Mouse (Mus musculus) heart, embryonic 16.5 days (tissue): ENCODE data around the gene Cpa5. TPM values are rescaled to one million over a fixed set of nuclear protein-coding genes. Genes with fewer than 3 reads are reported as not detected.

Source experiments
- ATAC-seq: fragments of 200-750 bp; cut with Nextera tagmentation; replicated peaks from 2 replicates; pipeline ENCODE4 v1.8.0; 2017; ENCODE audit warnings: moderate number of reproducible peaks; ENCODE audit not compliant: insufficient read depth, low FRiP score; ENCODE audit errors: extremely low read depth
- H3K27ac ChIP-seq: fragments of 300-500 bp; sonication (generic); 2 replicates; pipeline ENCODE4 v1.5.1; 2014; ENCODE audit warnings: mild to moderate bottlenecking, low read length, control low read depth, moderate library complexity
- H3K27me3 ChIP-seq: fragments of 300-500 bp; sonication (generic); 2 replicates; pipeline ENCODE4 v1.6.1; 2014; ENCODE audit warnings: low read length, mixed read lengths; ENCODE audit not compliant: control insufficient read depth, insufficient read depth
- H3K36me3 ChIP-seq: fragments of 300-500 bp; sonication (generic); 2 replicates; pipeline ENCODE4 v1.6.1; 2014; ENCODE audit not compliant: control insufficient read depth, insufficient read depth
- H3K4me1 ChIP-seq: fragments of 300-500 bp; sonication (generic); 2 replicates; pipeline ENCODE4 v1.6.1; 2014; ENCODE audit warnings: low read length, mixed read lengths; ENCODE audit not compliant: control insufficient read depth, insufficient read depth
- H3K4me2 ChIP-seq: fragments of 300-500 bp; sonication (generic); 2 replicates; pipeline ENCODE4 v1.6.1; 2014; ENCODE audit warnings: low read depth, mild to moderate bottlenecking, control low read depth, low read length
- H3K4me3 ChIP-seq: fragments of 300-500 bp; sonication (generic); 2 replicates; pipeline ENCODE4 v1.5.1; 2014; ENCODE audit warnings: mild to moderate bottlenecking, control low read depth, low read length
- H3K9ac ChIP-seq: fragments of 300-500 bp; sonication (generic); 2 replicates; pipeline ENCODE4 v1.6.1; 2014; ENCODE audit warnings: low read length, control low read depth
- H3K9me3 ChIP-seq: fragments of 300-500 bp; sonication (generic); replicated peaks from 2 replicates; pipeline ENCODE4 v1.6.1; 2016; ENCODE audit warnings: low read length; ENCODE audit not compliant: control insufficient read depth
- WGBS: fragments of 180-500 bp; shearing (Covaris S2); extraction: QIAGEN DNeasy Blood & Tissue Kit; methylation state at CpG from one replicate; pipeline ENCODE4 v1.1.7; 2014; 5-methylcytosine and 5-hydroxymethylcytosine counted together
- polyA plus RNA-seq: library from polyadenylated mRNA; unstranded; fragments of >200 nt; fragmentation: Nextera tagmentation; extraction: Ambion mirVana; gene quantifications from 2 replicates; pipeline ENCODE4 v1.2.1, GENCODE M21; 2015

Gene Cpa5
- polyA plus RNA-seq, 1 experiment from 2014 or later: 0.55 TPM

DNA sequence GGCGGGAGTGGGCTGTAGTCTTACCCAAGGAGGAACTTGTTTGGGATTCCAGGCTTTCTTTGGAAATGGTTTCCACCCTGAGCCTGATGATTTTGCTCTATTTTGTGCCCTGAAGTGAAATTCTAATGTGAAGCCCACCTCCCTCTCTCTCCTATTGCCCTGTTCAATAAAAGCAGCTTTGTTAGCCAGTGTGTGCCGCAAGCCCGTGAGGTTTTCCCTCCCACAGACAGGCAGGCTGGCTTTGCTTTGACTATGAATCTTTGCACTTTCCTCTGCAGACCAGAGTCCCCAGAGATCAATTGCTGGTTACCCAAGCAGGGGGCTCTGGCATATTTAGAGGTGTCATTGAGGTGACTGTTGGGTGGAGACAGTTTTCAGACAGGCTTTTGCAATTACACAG lies 33.7 kb downstream of the Cpa5 start:
- Histone ChIP-seq H3K36me3 (no peaks in the 10 kb centered on the region), H3K9me3 (no peaks in the 10 kb centered on the region), H3K4me3 (no peak overlapping the region), H3K4me2 (no peak overlapping the region), H3K27ac (no peak overlapping the region), H3K27me3 (no peaks in the 10 kb centered on the region), H3K4me1 (peaks cover 5% of the 10 kb centered on the region), H3K9ac (no peak overlapping the region)
- WGBS: 84% methylated on average over 3 of the region's 3 CpGs
- ATAC-seq: no peak

GRCm38 (mm10) chr6:30645379-30645778 lies 34.6 kb downstream of the Cpa5 start:
- Histone ChIP-seq H3K9me3 (no peaks in the 10 kb centered on the region), H3K4me3 (no peak overlapping the region), H3K27ac (no peak overlapping the region), H3K4me1 (peaks cover 7% of the 10 kb centered on the region), H3K4me2 (no peak overlapping the region), H3K36me3 (no peaks in the 10 kb centered on the region), H3K27me3 (no peaks in the 10 kb centered on the region), H3K9ac (no peak overlapping the region)
- ATAC-seq: no peak
- 76% methylated on average over 6 of the region's 6 CpGs for WGBS

DNA sequence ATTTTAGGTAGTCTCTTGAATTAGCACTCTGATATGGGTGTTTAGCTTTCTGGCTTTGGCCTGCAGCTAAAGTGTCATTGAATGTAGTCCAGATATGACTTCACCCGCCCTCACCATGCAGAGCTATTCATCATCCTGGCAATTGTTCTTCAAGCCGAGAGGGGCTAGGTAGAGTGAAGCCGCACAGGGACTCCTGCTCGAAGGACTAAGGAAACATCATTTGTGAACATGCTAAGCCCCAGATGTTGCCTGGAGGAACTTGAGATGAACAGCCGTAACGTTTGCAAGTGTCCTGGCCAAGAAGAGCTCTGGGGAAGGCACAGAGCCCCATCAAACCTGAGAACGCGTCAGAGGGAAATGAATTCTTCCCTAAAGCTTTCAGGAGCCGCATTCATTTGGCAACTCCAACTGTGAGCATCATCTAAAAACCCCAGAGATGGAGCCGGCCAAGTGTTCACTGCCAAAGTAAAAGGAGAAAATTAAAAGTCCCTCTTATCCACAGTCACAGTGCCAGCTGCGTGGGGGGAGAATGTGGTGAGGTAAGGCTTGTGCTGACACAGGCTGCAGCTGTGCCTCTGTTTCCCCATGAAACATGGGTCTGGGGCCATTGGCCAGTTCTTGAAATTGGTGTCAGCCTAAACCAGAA lies 39.0 kb downstream of the Cpa5 start:
- no peak for ATAC-seq
- H3K27me3 ChIP-seq: no peaks in the 10 kb centered on the region
- H3K4me3 ChIP-seq: no peak overlapping the region
- peaks cover 9% of the 10 kb centered on the region for H3K4me1 ChIP-seq
- H3K4me2 ChIP-seq: no peak overlapping the region
- no peaks in the 10 kb centered on the region for H3K36me3 ChIP-seq
- no peak overlapping the region for H3K9ac ChIP-seq
- H3K9me3 ChIP-seq: no peaks in the 10 kb centered on the region
- H3K27ac ChIP-seq: peak overlapping the region; percentile 49
- WGBS: 59% methylated on average over 11 of the region's 11 CpGs

DNA sequence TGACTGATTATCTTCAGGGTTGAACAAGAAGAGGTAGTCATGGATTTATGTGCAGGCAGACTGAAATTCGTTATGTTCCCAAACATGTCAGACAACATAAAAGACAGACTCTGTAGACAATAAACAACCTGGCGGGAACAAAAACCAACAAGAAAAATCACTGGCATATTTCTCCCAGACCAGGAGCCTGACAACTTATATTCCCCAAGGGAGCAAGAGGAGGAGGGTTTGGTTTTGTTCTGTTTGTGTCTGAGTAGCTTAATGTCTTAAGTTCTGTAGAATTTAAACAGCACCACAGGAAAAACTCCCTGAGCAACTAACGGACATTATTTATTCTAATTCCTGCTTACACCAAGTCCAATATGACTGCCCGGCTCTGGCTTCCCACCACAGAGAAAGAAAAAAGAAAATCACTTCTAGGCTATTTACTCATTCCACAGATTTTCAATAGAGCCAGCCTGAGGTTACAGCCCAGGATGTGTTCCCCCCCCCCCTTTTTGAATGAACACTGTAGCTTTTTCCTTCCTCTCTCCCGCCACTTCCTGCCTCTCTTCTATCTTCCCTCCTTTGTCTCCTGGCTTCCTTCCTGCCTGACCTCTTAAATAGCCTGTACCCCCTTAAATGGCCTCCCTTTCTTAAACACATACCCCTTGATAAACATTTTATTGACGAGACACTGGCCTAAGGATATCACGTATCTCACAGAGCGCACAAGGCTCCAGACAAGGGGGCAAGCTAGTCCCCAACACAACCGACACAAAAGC lies 41.8 kb downstream of the Cpa5 start:
- H3K9ac ChIP-seq: no peak overlapping the region
- H3K27ac ChIP-seq: peak overlapping the region; percentile 64
- no peak for ATAC-seq
- 57% methylated on average over 9 of the region's 9 CpGs for WGBS
- H3K27me3 ChIP-seq: no peaks in the 10 kb centered on the region
- peaks cover 11% of the 10 kb centered on the region for H3K4me1 ChIP-seq
- no peaks in the 10 kb centered on the region for H3K36me3 ChIP-seq
- H3K4me2 ChIP-seq: no peak overlapping the region
- no peak overlapping the region for H3K4me3 ChIP-seq
- no peaks in the 10 kb centered on the region for H3K9me3 ChIP-seq

GRCm38 (mm10) chr6:30653518-30653917 lies 42.7 kb downstream of the Cpa5 start:
- Histone ChIP-seq H3K4me1 (peaks cover 11% of the 10 kb centered on the region), H3K36me3 (no peaks in the 10 kb centered on the region), H3K4me2 (no peak overlapping the region), H3K27ac (peak overlapping the region; percentile 47), H3K4me3 (no peak overlapping the region), H3K27me3 (no peaks in the 10 kb centered on the region), H3K9me3 (no peaks in the 10 kb centered on the region), H3K9ac (no peak overlapping the region)
- ATAC-seq: no peak
- WGBS: 74% methylated on average over 6 of the region's 6 CpGs

- no peaks in the 10 kb centered on the region for H3K9me3 ChIP-seq
- H3K27me3 ChIP-seq: no peaks in the 10 kb centered on the region
- H3K4me1 ChIP-seq: peaks cover 6% of the 10 kb centered on the region
- no peak overlapping the region for H3K9ac ChIP-seq
- WGBS: 77% methylated on average over 6 of the region's 6 CpGs
- H3K36me3 ChIP-seq: no peaks in the 10 kb centered on the region
- no peak overlapping the region for H3K4me2 ChIP-seq
- no peak for ATAC-seq
- H3K27ac ChIP-seq: 0 out of 2 replicates have a peak overlapping the region, but pooled peaks have one; percentile 24
- no peak overlapping the region for H3K4me3 ChIP-seq
Measured at GRCm38 (mm10) chr6:30654402-30654859, 43.6 kb downstream of the Cpa5 start.

- Histone ChIP-seq H3K9ac (no peak overlapping the region), H3K36me3 (no peaks in the 10 kb centered on the region), H3K27ac (no peak overlapping the region), H3K4me3 (no peak overlapping the region), H3K9me3 (no peaks in the 10 kb centered on the region), H3K4me2 (no peak overlapping the region), H3K4me1 (peaks cover 4% of the 10 kb centered on the region; the same call in 1 of the 2 replicates), H3K27me3 (no peaks in the 10 kb centered on the region)
- ATAC-seq: no peak
- 98% methylated on average over 3 of the region's 3 CpGs for WGBS
Measured at GRCm38 (mm10) chr6:30654932-30655331, 44.1 kb downstream of the Cpa5 start.

GRCm38 (mm10) chr6:30657279-30657678 lies 46.5 kb downstream of the Cpa5 start:
- Histone ChIP-seq H3K27ac (no peak overlapping the region), H3K9ac (no peak overlapping the region), H3K4me3 (no peak overlapping the region), H3K27me3 (no peaks in the 10 kb centered on the region), H3K9me3 (no peaks in the 10 kb centered on the region), H3K4me2 (no peak overlapping the region), H3K4me1 (peaks cover 6% of the 10 kb centered on the region; the same call in 1 of the 2 replicates), H3K36me3 (no peaks in the 10 kb centered on the region)
- WGBS: 89% methylated on average over 12 of the region's 12 CpGs
- no peak for ATAC-seq

DNA sequence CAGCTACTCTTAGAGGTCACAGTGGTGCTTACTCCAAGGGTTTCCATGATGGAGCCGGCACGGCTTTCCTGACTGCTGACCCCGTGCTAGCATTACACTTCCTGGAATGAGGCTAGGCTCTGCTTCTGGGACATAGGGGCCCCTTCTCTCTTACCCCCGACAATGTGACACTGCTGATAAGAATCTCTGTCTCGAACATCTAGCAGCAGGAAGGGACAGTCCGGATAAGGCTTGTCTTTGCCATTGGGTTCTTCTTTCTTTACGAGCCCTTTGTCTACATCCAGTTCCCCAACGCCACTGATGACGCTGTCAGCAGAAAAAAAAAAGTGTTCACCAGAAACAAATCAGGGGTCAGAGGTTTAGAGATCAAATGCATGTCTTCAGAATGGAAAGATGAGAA lies 47.8 kb downstream of the Cpa5 start:
- Histone ChIP-seq H3K27ac (no peak overlapping the region), H3K9ac (no peak overlapping the region), H3K36me3 (no peaks in the 10 kb centered on the region), H3K4me1 (peaks cover 6% of the 10 kb centered on the region; the same call in 1 of the 2 replicates), H3K4me3 (no peak overlapping the region), H3K4me2 (no peak overlapping the region), H3K9me3 (no peaks in the 10 kb centered on the region), H3K27me3 (no peaks in the 10 kb centered on the region)
- ATAC-seq: no peak
- 67% methylated on average over 9 of the region's 9 CpGs for WGBS
